Mouse (Mus musculus): ENCODE results near the gene Ppp4r4. TPM values are rescaled to one million over a fixed set of nuclear protein-coding genes. Genes with fewer than 3 reads are reported as not detected.

Gene Ppp4r4
- total RNA-seq, 1 experiment, result 1.7 TPM

- Histone ChIP-seq H3K27ac (ENCODE audit: insufficient read depth, low read depth, low read length, poor library complexity, severe bottlenecking) (no peak overlapping the region), H3K9me3 (ENCODE audit: control insufficient read depth, insufficient read depth, low read depth, low read length) (no peaks in the 10 kb centered on the region), H3K4me3 (ENCODE audit: insufficient read depth in 1 of 2, low read depth in 1 of 2, low read length in 2 of 2, poor library complexity in 1 of 2, severe bottlenecking in 1 of 2) (no peak overlapping the region), H3K4me1 (ENCODE audit: control insufficient read depth in 2 of 2, insufficient read depth in 2 of 2, low read length in 2 of 2, poor library complexity in 1 of 2) (no peaks in the 10 kb centered on the region), H3K9ac (ENCODE audit: insufficient read depth, low read depth, low read length, poor library complexity, severe bottlenecking) (no peak overlapping the region), H3K36me3 (ENCODE audit: control insufficient read depth, insufficient read depth, low read length, poor library complexity, severe bottlenecking) (no peaks in the 10 kb centered on the region)
- TF ChIP-seq MAFK (IDR thresholded peaks at IDR 0.05; ENCODE audit: insufficient read depth, low read depth, low read length) (no peak), HCFC1 (IDR thresholded peaks at IDR 0.05; ENCODE audit: borderline replicate concordance, insufficient read depth, low read length) (no peak), CHD2 (IDR thresholded peaks at IDR 0.05; ENCODE audit: low read depth, low read length) (no peak), ZC3H11A (IDR thresholded peaks at IDR 0.05; ENCODE audit: borderline replicate concordance, low read depth, low read length) (no peak), ZNF384 (IDR thresholded peaks at IDR 0.05; ENCODE audit: low read depth, low read length) (no peak)
- no peak for DNase-seq (ENCODE audit: low read depth, low spot score)
- in situ Hi-C loops (cut with MboI; ENCODE audit: low sequenced_read_pairs in 2 of 2, unreplicated experiment in 2 of 2), result no loop called here
Measured at GRCm38 (mm10) chr12:103509893-103510292, 22.2 kb upstream of the Ppp4r4 start.

GRCm38 (mm10) chr12:103511586-103511985 is 20.5 kb upstream of the Ppp4r4 start:
- DNase-seq (ENCODE audit: low read depth, low spot score), result no peak
- in situ Hi-C loops (cut with MboI; ENCODE audit: low sequenced_read_pairs in 2 of 2, unreplicated experiment in 2 of 2), result no loop called here
- Histone ChIP-seq H3K36me3 (ENCODE audit: control insufficient read depth, insufficient read depth, low read length, poor library complexity, severe bottlenecking) (no peaks in the 10 kb centered on the region), H3K4me1 (ENCODE audit: control insufficient read depth in 2 of 2, insufficient read depth in 2 of 2, low read length in 2 of 2, poor library complexity in 1 of 2) (peaks cover 0 to 3% of the 10 kb centered on the region in 2 experiments; a peak in 1 of 4 replicates), H3K4me3 (ENCODE audit: insufficient read depth in 1 of 2, low read depth in 1 of 2, low read length in 2 of 2, poor library complexity in 1 of 2, severe bottlenecking in 1 of 2) (no peak overlapping the region), H3K9me3 (ENCODE audit: control insufficient read depth, insufficient read depth, low read depth, low read length) (no peaks in the 10 kb centered on the region), H3K27ac (ENCODE audit: insufficient read depth, low read depth, low read length, poor library complexity, severe bottlenecking) (no peak overlapping the region), H3K9ac (ENCODE audit: insufficient read depth, low read depth, low read length, poor library complexity, severe bottlenecking) (no peak overlapping the region)
- no peak for TF ChIP-seq ZC3H11A (IDR thresholded peaks at IDR 0.05; ENCODE audit: borderline replicate concordance, low read depth, low read length)
- no peak for TF ChIP-seq ZNF384 (IDR thresholded peaks at IDR 0.05; ENCODE audit: low read depth, low read length)
- TF ChIP-seq MAFK (IDR thresholded peaks at IDR 0.05; ENCODE audit: insufficient read depth, low read depth, low read length), result no peak
- TF ChIP-seq HCFC1 (IDR thresholded peaks at IDR 0.05; ENCODE audit: borderline replicate concordance, insufficient read depth, low read length), result no peak
- TF ChIP-seq CHD2 (IDR thresholded peaks at IDR 0.05; ENCODE audit: low read depth, low read length), result no peak

DNA sequence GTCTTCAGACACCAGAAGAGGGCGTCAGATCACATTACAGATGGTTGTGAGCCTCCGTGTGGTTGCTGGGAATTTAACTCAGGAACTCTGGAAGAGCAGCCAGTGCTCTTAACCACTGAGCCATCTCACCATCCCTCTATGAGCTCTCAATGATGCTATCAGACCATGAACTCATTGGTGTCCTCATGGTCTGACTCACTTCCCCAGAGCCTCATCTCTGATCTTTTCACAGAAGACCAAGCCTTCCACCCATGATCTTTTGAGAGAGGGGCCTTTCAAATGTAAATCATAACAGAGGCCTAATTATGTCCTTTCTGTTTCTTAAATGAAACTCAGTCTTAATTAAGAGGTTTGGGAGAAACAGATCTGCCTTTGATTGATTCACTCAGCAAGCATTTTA is 19.0 kb upstream of the Ppp4r4 start:
- TF ChIP-seq ZNF384 (IDR thresholded peaks at IDR 0.05; ENCODE audit: low read depth, low read length), result no peak
- TF ChIP-seq CHD2 (IDR thresholded peaks at IDR 0.05; ENCODE audit: low read depth, low read length), result no peak
- no peak for TF ChIP-seq MAFK (IDR thresholded peaks at IDR 0.05; ENCODE audit: insufficient read depth, low read depth, low read length)
- no peak for TF ChIP-seq ZC3H11A (IDR thresholded peaks at IDR 0.05; ENCODE audit: borderline replicate concordance, low read depth, low read length)
- no peak for TF ChIP-seq HCFC1 (IDR thresholded peaks at IDR 0.05; ENCODE audit: borderline replicate concordance, insufficient read depth, low read length)
- Histone ChIP-seq H3K27ac (ENCODE audit: insufficient read depth, low read depth, low read length, poor library complexity, severe bottlenecking) (no peak overlapping the region), H3K36me3 (ENCODE audit: control insufficient read depth, insufficient read depth, low read length, poor library complexity, severe bottlenecking) (no peaks in the 10 kb centered on the region), H3K9ac (ENCODE audit: insufficient read depth, low read depth, low read length, poor library complexity, severe bottlenecking) (no peak overlapping the region), H3K4me1 (ENCODE audit: control insufficient read depth in 2 of 2, insufficient read depth in 2 of 2, low read length in 2 of 2, poor library complexity in 1 of 2) (peaks cover 0 to 3% of the 10 kb centered on the region in 2 experiments; a peak in 1 of 4 replicates), H3K9me3 (ENCODE audit: control insufficient read depth, insufficient read depth, low read depth, low read length) (no peaks in the 10 kb centered on the region), H3K4me3 (ENCODE audit: insufficient read depth in 1 of 2, low read depth in 1 of 2, low read length in 2 of 2, poor library complexity in 1 of 2, severe bottlenecking in 1 of 2) (no peak overlapping the region)
- in situ Hi-C loops (cut with MboI; ENCODE audit: low sequenced_read_pairs in 2 of 2, unreplicated experiment in 2 of 2), result no loop called here
- no peak for DNase-seq (ENCODE audit: low read depth, low spot score)

DNA sequence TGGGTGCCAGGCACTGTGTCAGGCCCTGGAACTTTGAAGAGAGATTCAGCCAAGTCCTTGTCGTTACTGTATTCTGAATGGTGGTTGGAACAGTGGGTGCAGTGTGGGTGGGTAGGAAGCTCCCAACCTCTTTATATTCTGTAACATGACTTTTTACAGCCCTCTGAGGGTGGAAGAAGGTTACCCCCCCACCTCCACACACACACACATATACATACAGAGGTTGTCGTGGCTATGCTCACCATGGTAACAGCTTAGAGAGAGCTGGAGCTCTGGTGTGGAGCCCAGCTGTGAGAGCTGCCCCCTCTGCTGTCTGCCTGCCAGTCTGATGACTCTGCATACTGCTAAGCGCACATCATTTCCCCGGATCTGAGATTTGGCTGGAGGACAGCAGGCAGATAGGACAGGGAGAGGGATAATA is 18.6 kb upstream of the Ppp4r4 start:
- no peak for TF ChIP-seq ZC3H11A (IDR thresholded peaks at IDR 0.05; ENCODE audit: borderline replicate concordance, low read depth, low read length)
- Histone ChIP-seq H3K4me1 (ENCODE audit: control insufficient read depth in 2 of 2, insufficient read depth in 2 of 2, low read length in 2 of 2, poor library complexity in 1 of 2) (peaks cover 0 to 3% of the 10 kb centered on the region in 2 experiments; a peak in 1 of 4 replicates), H3K36me3 (ENCODE audit: control insufficient read depth, insufficient read depth, low read length, poor library complexity, severe bottlenecking) (no peaks in the 10 kb centered on the region), H3K4me3 (ENCODE audit: insufficient read depth in 1 of 2, low read depth in 1 of 2, low read length in 2 of 2, poor library complexity in 1 of 2, severe bottlenecking in 1 of 2) (no peak overlapping the region), H3K9ac (ENCODE audit: insufficient read depth, low read depth, low read length, poor library complexity, severe bottlenecking) (no peak overlapping the region), H3K27ac (ENCODE audit: insufficient read depth, low read depth, low read length, poor library complexity, severe bottlenecking) (no peak overlapping the region), H3K9me3 (ENCODE audit: control insufficient read depth, insufficient read depth, low read depth, low read length) (no peaks in the 10 kb centered on the region)
- DNase-seq (ENCODE audit: low read depth, low spot score), result no peak
- in situ Hi-C loops (cut with MboI; ENCODE audit: low sequenced_read_pairs in 2 of 2, unreplicated experiment in 2 of 2), result no loop called here

DNA sequence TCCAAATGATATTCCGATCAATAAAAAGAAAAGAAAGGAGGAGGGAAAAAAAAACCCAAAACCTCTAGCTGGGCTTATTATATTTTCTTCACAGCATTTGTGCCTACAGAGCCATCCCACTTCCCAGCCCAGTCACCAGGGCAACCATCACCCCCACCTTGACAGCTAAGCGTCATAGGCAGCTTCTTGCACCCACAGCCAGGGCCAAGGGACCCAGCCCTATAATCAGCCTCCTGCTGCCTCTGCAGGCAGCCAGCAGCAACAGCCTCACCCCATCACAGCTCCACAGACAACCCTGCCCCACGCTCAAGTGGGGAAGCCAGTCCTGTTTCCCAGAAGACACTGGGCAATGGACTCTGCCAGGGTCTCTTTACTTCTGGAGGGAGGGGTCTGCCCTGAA is 17.7 kb upstream of the Ppp4r4 start:
- Histone ChIP-seq H3K9me3 (ENCODE audit: control insufficient read depth, insufficient read depth, low read depth, low read length) (no peaks in the 10 kb centered on the region), H3K4me1 (ENCODE audit: control insufficient read depth in 2 of 2, insufficient read depth in 2 of 2, low read length in 2 of 2, poor library complexity in 1 of 2) (peaks cover 0 to 3% of the 10 kb centered on the region in 2 experiments; a peak in 1 of 4 replicates), H3K9ac (ENCODE audit: insufficient read depth, low read depth, low read length, poor library complexity, severe bottlenecking) (no peak overlapping the region), H3K4me3 (ENCODE audit: insufficient read depth in 1 of 2, low read depth in 1 of 2, low read length in 2 of 2, poor library complexity in 1 of 2, severe bottlenecking in 1 of 2) (no peak overlapping the region), H3K27ac (ENCODE audit: insufficient read depth, low read depth, low read length, poor library complexity, severe bottlenecking) (no peak overlapping the region), H3K36me3 (ENCODE audit: control insufficient read depth, insufficient read depth, low read length, poor library complexity, severe bottlenecking) (no peaks in the 10 kb centered on the region)
- in situ Hi-C loops (cut with MboI; ENCODE audit: low sequenced_read_pairs in 2 of 2, unreplicated experiment in 2 of 2), result no loop called here
- TF ChIP-seq MAFK (IDR thresholded peaks at IDR 0.05; ENCODE audit: insufficient read depth, low read depth, low read length) (no peak), ZNF384 (IDR thresholded peaks at IDR 0.05; ENCODE audit: low read depth, low read length) (no peak), CHD2 (IDR thresholded peaks at IDR 0.05; ENCODE audit: low read depth, low read length) (no peak), HCFC1 (IDR thresholded peaks at IDR 0.05; ENCODE audit: borderline replicate concordance, insufficient read depth, low read length) (no peak), ZC3H11A (IDR thresholded peaks at IDR 0.05; ENCODE audit: borderline replicate concordance, low read depth, low read length) (no peak)
- DNase-seq (ENCODE audit: low read depth, low spot score), result no peak

Measured in ES-E14 (cell line).